Mouse (Mus musculus): ENCODE measurements around the gene Agps. TPM values are rescaled to one million over a fixed set of nuclear protein-coding genes. Genes with fewer than 3 reads are reported as not detected.

Gene Agps
- polyA plus RNA-seq, 1 experiment from 2014 or later = 14.2 TPM

DNA sequence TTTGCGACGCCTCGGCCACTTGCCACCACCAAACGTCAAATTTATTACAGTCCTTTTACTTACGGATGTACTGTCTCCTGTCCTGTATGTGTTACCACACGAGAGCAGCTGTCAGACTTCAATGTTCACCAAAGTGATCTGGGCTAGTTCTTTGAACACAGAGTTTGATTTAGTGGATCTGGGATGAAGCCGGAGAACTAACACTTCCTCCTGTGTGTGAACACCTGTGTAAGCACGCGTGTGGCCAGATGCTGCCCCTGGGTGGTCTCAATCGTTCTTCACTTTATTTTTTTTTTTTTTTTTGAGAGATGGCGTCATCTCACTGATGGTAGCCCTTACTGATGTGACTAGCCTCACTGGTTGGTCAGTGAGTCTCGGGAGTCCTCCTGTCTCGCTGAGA, 17.1 kb upstream of the Agps start:
- Histone ChIP-seq H3K4me3 (ENCODE audit: low read depth, low read length) (no peak overlapping the region), H3K4me1 (ENCODE audit: insufficient read depth, low read depth, low read length) (no peaks in the 10 kb centered on the region), H3K36me3 (ENCODE audit: insufficient read depth, low read length) (no peaks in the 10 kb centered on the region), H3K9me3 (ENCODE audit: low read length) (no peaks in the 10 kb centered on the region), H3K4me2 (replicated peaks; ENCODE audit: low read depth, low read length) (no peak overlapping the region), H3K27me3 (replicated peaks; ENCODE audit: insufficient read depth, low read length) (no peaks in the 10 kb centered on the region), H3K9ac (replicated peaks; ENCODE audit: low read depth) (no peak overlapping the region), H3K27ac (ENCODE audit: low read length) (no peak overlapping the region)
- TF ChIP-seq CTCF (IDR thresholded peaks at IDR 0.05) (no peak), EP300 (IDR thresholded peaks at IDR 0.05) (no peak)
- ATAC-seq (no peak), DNase-seq (ENCODE audit: low spot score) (no peak)
- 32% methylated on average over 13 of the region's 13 CpGs for WGBS

DNA sequence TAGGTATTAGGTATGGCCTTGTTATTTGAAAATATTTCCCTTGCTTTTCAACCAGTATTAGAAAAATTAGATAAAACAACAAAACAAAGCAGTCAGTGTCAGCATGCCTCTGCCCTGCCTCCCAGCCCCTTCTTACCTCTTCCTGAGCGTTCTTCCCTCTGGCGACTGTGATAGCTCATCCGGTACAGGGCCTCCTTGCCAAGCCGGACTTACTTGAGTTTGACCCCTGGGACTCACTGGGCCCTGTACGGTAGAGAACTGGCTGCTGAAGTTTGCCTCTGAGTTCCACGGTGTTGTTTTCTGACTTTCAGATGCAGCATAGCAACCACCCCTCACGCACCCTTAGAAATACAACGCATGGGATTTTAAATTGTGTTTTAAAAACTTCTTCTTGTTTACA, 16.5 kb upstream of the Agps start:
- Histone ChIP-seq H3K9ac (replicated peaks; ENCODE audit: low read depth) (no peak overlapping the region), H3K9me3 (ENCODE audit: low read length) (no peaks in the 10 kb centered on the region), H3K4me2 (replicated peaks; ENCODE audit: low read depth, low read length) (no peak overlapping the region), H3K36me3 (ENCODE audit: insufficient read depth, low read length) (no peaks in the 10 kb centered on the region), H3K27me3 (replicated peaks; ENCODE audit: insufficient read depth, low read length) (no peaks in the 10 kb centered on the region), H3K4me1 (ENCODE audit: insufficient read depth, low read depth, low read length) (no peaks in the 10 kb centered on the region), H3K4me3 (ENCODE audit: low read depth, low read length) (no peak overlapping the region), H3K27ac (ENCODE audit: low read length) (no peak overlapping the region)
- DNase-seq (ENCODE audit: low spot score) = no peak
- no peak for ATAC-seq
- WGBS = 55% methylated on average over 8 of the region's 8 CpGs
- TF ChIP-seq CTCF (IDR thresholded peaks at IDR 0.05) = no peak
- TF ChIP-seq EP300 (IDR thresholded peaks at IDR 0.05) = no peak

DNA sequence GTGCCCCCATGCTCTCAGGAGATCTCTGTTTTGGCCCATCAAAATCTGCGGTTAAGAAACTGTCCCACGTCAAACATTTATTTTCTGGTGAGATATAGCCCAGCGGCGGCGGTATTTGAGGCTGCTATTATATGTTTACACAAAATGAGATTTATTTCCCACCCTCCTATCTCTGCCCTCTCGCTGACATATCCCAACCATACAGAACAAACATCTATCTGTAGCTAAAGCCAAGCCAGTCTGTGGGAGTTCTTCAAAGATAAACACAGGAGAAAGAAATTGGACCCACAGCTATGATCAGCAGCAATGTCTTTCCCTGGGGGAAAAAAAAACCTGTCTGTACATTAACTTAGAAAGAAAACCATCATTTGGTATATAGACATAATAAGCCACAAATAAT, 15.3 kb upstream of the Agps start:
- TF ChIP-seq CTCF (IDR thresholded peaks at IDR 0.05) (no peak), EP300 (IDR thresholded peaks at IDR 0.05) (no peak)
- H3K36me3 ChIP-seq (ENCODE audit: insufficient read depth, low read length) = no peaks in the 10 kb centered on the region
- no peaks in the 10 kb centered on the region for H3K9me3 ChIP-seq (ENCODE audit: low read length)
- no peaks in the 10 kb centered on the region for H3K4me1 ChIP-seq (ENCODE audit: insufficient read depth, low read depth, low read length)
- no peak for ATAC-seq
- DNase-seq (ENCODE audit: low spot score) = no peak
- H3K4me3 ChIP-seq (ENCODE audit: low read depth, low read length) = no peak overlapping the region
- no peak overlapping the region for H3K4me2 ChIP-seq (replicated peaks; ENCODE audit: low read depth, low read length)
- no peak overlapping the region for H3K27ac ChIP-seq (ENCODE audit: low read length)
- 42% methylated on average over 6 of the region's 6 CpGs for WGBS
- no peaks in the 10 kb centered on the region for H3K27me3 ChIP-seq (replicated peaks; ENCODE audit: insufficient read depth, low read length)
- H3K9ac ChIP-seq (replicated peaks; ENCODE audit: low read depth) = no peak overlapping the region

DNA sequence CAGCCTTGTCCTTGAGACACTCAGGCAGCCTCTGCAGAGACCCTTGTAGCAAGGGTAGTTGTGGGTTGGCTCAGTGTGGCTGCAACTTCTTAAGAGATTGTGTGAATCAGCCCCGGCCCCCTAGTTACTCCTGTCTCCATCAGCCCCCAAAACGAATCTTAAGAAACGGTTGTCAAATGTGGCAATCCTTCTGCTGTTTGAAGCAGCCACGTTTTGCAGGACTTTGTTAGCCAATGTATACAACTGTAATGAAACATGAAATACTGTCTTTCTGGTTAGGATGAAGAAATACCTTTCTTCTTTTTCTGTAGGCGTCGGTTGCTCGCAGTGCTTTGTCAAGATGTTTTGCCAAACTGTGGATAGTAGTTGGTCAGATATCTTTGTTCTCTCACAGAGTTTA, 13.3 kb upstream of the Agps start:
- no peak overlapping the region for H3K27ac ChIP-seq (ENCODE audit: low read length)
- no peaks in the 10 kb centered on the region for H3K9me3 ChIP-seq (ENCODE audit: low read length)
- DNase-seq (ENCODE audit: low spot score) (no peak), ATAC-seq (no peak)
- H3K4me3 ChIP-seq (ENCODE audit: low read depth, low read length) = no peak overlapping the region
- 65% methylated on average over 7 of the region's 7 CpGs for WGBS
- no peak for TF ChIP-seq CTCF (IDR thresholded peaks at IDR 0.05)
- TF ChIP-seq EP300 (IDR thresholded peaks at IDR 0.05) = no peak
- no peak overlapping the region for H3K4me2 ChIP-seq (replicated peaks; ENCODE audit: low read depth, low read length)
- H3K27me3 ChIP-seq (replicated peaks; ENCODE audit: insufficient read depth, low read length) = no peaks in the 10 kb centered on the region
- H3K9ac ChIP-seq (replicated peaks; ENCODE audit: low read depth) = no peak overlapping the region
- H3K36me3 ChIP-seq (ENCODE audit: insufficient read depth, low read length) = no peaks in the 10 kb centered on the region
- no peaks in the 10 kb centered on the region for H3K4me1 ChIP-seq (ENCODE audit: insufficient read depth, low read depth, low read length)

DNA sequence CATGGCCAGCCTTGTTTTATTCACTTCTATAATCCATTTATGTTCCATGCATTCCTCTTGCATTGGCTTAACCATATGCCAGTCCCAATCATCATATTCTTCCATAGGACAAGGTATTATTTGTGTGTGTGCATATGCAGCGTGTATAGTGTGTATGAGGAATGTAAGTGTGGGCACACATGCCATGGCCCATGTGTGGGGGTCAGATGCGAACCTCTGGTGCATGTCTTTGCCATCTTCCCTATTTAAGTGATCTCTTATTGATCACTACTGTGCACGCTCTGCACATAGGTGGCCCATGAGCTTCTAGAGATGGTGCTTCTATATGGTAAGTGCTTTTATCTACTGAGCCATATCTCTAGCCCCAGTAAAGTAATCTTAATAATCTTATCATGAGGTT, 12.2 kb upstream of the Agps start:
- TF ChIP-seq CTCF (IDR thresholded peaks at IDR 0.05) (no peak), EP300 (IDR thresholded peaks at IDR 0.05) (no peak)
- no peaks in the 10 kb centered on the region for H3K9me3 ChIP-seq (ENCODE audit: low read length)
- DNase-seq (ENCODE audit: low spot score) (no peak), ATAC-seq (no peak)
- no peaks in the 10 kb centered on the region for H3K27me3 ChIP-seq (replicated peaks; ENCODE audit: insufficient read depth, low read length)
- no peak overlapping the region for H3K4me3 ChIP-seq (ENCODE audit: low read depth, low read length)
- no peak overlapping the region for H3K9ac ChIP-seq (replicated peaks; ENCODE audit: low read depth)
- 94% methylated on average over 3 of the region's 3 CpGs for WGBS
- H3K4me1 ChIP-seq (ENCODE audit: insufficient read depth, low read depth, low read length) = no peaks in the 10 kb centered on the region
- no peak overlapping the region for H3K27ac ChIP-seq (ENCODE audit: low read length)
- H3K4me2 ChIP-seq (replicated peaks; ENCODE audit: low read depth, low read length) = no peak overlapping the region
- no peaks in the 10 kb centered on the region for H3K36me3 ChIP-seq (ENCODE audit: insufficient read depth, low read length)

- TF ChIP-seq CTCF (IDR thresholded peaks at IDR 0.05) = no peak
- TF ChIP-seq EP300 (IDR thresholded peaks at IDR 0.05) = no peak
- H3K36me3 ChIP-seq (ENCODE audit: insufficient read depth, low read length) = no peaks in the 10 kb centered on the region
- H3K4me1 ChIP-seq (ENCODE audit: insufficient read depth, low read depth, low read length) = no peaks in the 10 kb centered on the region
- ATAC-seq (no peak), DNase-seq (ENCODE audit: low spot score) (no peak)
- no peaks in the 10 kb centered on the region for H3K27me3 ChIP-seq (replicated peaks; ENCODE audit: insufficient read depth, low read length)
- H3K4me2 ChIP-seq (replicated peaks; ENCODE audit: low read depth, low read length) = no peak overlapping the region
- WGBS = 85% methylated on average over 13 of the region's 13 CpGs
- no peak overlapping the region for H3K27ac ChIP-seq (ENCODE audit: low read length)
- H3K4me3 ChIP-seq (ENCODE audit: low read depth, low read length) = no peak overlapping the region
- H3K9ac ChIP-seq (replicated peaks; ENCODE audit: low read depth) = no peak overlapping the region
- H3K9me3 ChIP-seq (ENCODE audit: low read length) = no peaks in the 10 kb centered on the region
Measured at GRCm38 (mm10) chr2:75821971-75822751, 9.8 kb upstream of the Agps start.
